Mouse (Mus musculus): ENCODE results near the gene Plxnb1. TPM values are rescaled to one million over a fixed set of nuclear protein-coding genes. Genes with fewer than 3 reads are reported as not detected.

The Plxnb1 gene
- polyA plus RNA-seq, 1 experiment from 2014 or later, result 8.4 TPM

- Histone ChIP-seq H3K4me3 (replicated peaks; ENCODE audit: low read depth, low read length) (no peak overlapping the region), H3K27ac (no peak overlapping the region), H3K4me1 (replicated peaks; ENCODE audit: insufficient read depth, low read length) (no peaks in the 10 kb centered on the region), H3K27me3 (ENCODE audit: insufficient read depth, low read length) (no peaks in the 10 kb centered on the region), H3K9ac (ENCODE audit: low read depth, low read length) (no peak overlapping the region), H3K4me2 (ENCODE audit: low read length) (no peak overlapping the region), H3K36me3 (ENCODE audit: insufficient read depth, low read length) (peaks cover 79% of the 10 kb centered on the region), H3K9me3 (replicated peaks; ENCODE audit: low read length) (no peaks in the 10 kb centered on the region)
- 90% methylated on average over 8 of the region's 8 CpGs for WGBS
- no peak for TF ChIP-seq CTCF (IDR thresholded peaks at IDR 0.05; ENCODE audit: low read depth)
- no peak for DNase-seq (ENCODE audit: low spot score)
- no peak for ATAC-seq (replicated peaks; ENCODE audit: low FRiP score, low read depth)
Observed at GRCm38 (mm10) chr9:109113331-109113730, 18.1 kb downstream of the Plxnb1 start.

- Histone ChIP-seq H3K27ac (no peak overlapping the region), H3K9me3 (replicated peaks; ENCODE audit: low read length) (no peaks in the 10 kb centered on the region), H3K4me2 (ENCODE audit: low read length) (no peak overlapping the region), H3K9ac (ENCODE audit: low read depth, low read length) (no peak overlapping the region), H3K36me3 (ENCODE audit: insufficient read depth, low read length) (peaks cover 79% of the 10 kb centered on the region), H3K4me3 (replicated peaks; ENCODE audit: low read depth, low read length) (no peak overlapping the region), H3K27me3 (ENCODE audit: insufficient read depth, low read length) (no peaks in the 10 kb centered on the region), H3K4me1 (replicated peaks; ENCODE audit: insufficient read depth, low read length) (no peaks in the 10 kb centered on the region)
- ATAC-seq (replicated peaks; ENCODE audit: low FRiP score, low read depth) (no peak), DNase-seq (ENCODE audit: low spot score) (no peak)
- TF ChIP-seq CTCF (IDR thresholded peaks at IDR 0.05; ENCODE audit: low read depth), result no peak
- WGBS, result 97% methylated on average over 11 of the region's 11 CpGs
Observed at GRCm38 (mm10) chr9:109114276-109114675, 19.1 kb downstream of the Plxnb1 start.

GRCm38 (mm10) chr9:109114871-109115270, 19.7 kb downstream of the Plxnb1 start:
- Histone ChIP-seq H3K9ac (ENCODE audit: low read depth, low read length) (no peak overlapping the region), H3K27ac (no peak overlapping the region), H3K4me2 (ENCODE audit: low read length) (no peak overlapping the region), H3K27me3 (ENCODE audit: insufficient read depth, low read length) (no peaks in the 10 kb centered on the region), H3K9me3 (replicated peaks; ENCODE audit: low read length) (no peaks in the 10 kb centered on the region), H3K4me3 (replicated peaks; ENCODE audit: low read depth, low read length) (no peak overlapping the region), H3K36me3 (ENCODE audit: insufficient read depth, low read length) (peaks cover 78% of the 10 kb centered on the region), H3K4me1 (replicated peaks; ENCODE audit: insufficient read depth, low read length) (no peaks in the 10 kb centered on the region)
- no peak for TF ChIP-seq CTCF (IDR thresholded peaks at IDR 0.05; ENCODE audit: low read depth)
- ATAC-seq (replicated peaks; ENCODE audit: low FRiP score, low read depth) (no peak), DNase-seq (ENCODE audit: low spot score) (no peak)
- 91% methylated on average over 7 of the region's 7 CpGs for WGBS

GRCm38 (mm10) chr9:109116205-109116604, 21.0 kb downstream of the Plxnb1 start:
- 93% methylated on average over 10 of the region's 10 CpGs for WGBS
- Histone ChIP-seq H3K36me3 (ENCODE audit: insufficient read depth, low read length) (peaks cover 66% of the 10 kb centered on the region), H3K9ac (ENCODE audit: low read depth, low read length) (no peak overlapping the region), H3K4me3 (replicated peaks; ENCODE audit: low read depth, low read length) (no peak overlapping the region), H3K27ac (no peak overlapping the region), H3K4me1 (replicated peaks; ENCODE audit: insufficient read depth, low read length) (no peaks in the 10 kb centered on the region), H3K27me3 (ENCODE audit: insufficient read depth, low read length) (no peaks in the 10 kb centered on the region), H3K4me2 (ENCODE audit: low read length) (no peak overlapping the region), H3K9me3 (replicated peaks; ENCODE audit: low read length) (no peaks in the 10 kb centered on the region)
- no peak for TF ChIP-seq CTCF (IDR thresholded peaks at IDR 0.05; ENCODE audit: low read depth)
- DNase-seq (ENCODE audit: low spot score) (no peak), ATAC-seq (replicated peaks; ENCODE audit: low FRiP score, low read depth) (no peak)

- ATAC-seq (replicated peaks; ENCODE audit: low FRiP score, low read depth) (no peak), DNase-seq (ENCODE audit: low spot score) (no peak)
- 74% methylated on average over 4 of the region's 4 CpGs for WGBS
- Histone ChIP-seq H3K27ac (no peak overlapping the region), H3K4me2 (ENCODE audit: low read length) (no peak overlapping the region), H3K4me1 (replicated peaks; ENCODE audit: insufficient read depth, low read length) (no peaks in the 10 kb centered on the region), H3K27me3 (ENCODE audit: insufficient read depth, low read length) (no peaks in the 10 kb centered on the region), H3K9ac (ENCODE audit: low read depth, low read length) (no peak overlapping the region), H3K9me3 (replicated peaks; ENCODE audit: low read length) (no peaks in the 10 kb centered on the region), H3K4me3 (replicated peaks; ENCODE audit: low read depth, low read length) (no peak overlapping the region), H3K36me3 (ENCODE audit: insufficient read depth, low read length) (peaks cover 48% of the 10 kb centered on the region)
- no peak for TF ChIP-seq CTCF (IDR thresholded peaks at IDR 0.05; ENCODE audit: low read depth)
Observed at GRCm38 (mm10) chr9:109118106-109118505, 22.9 kb downstream of the Plxnb1 start.

GRCm38 (mm10) chr9:109119571-109119970, 24.4 kb downstream of the Plxnb1 start:
- H3K4me3 ChIP-seq (replicated peaks; ENCODE audit: low read depth, low read length), result no peak overlapping the region
- no peaks in the 10 kb centered on the region for H3K9me3 ChIP-seq (replicated peaks; ENCODE audit: low read length)
- no peak for DNase-seq (ENCODE audit: low spot score)

GRCm38 (mm10) chr9:109120956-109121355, 25.8 kb downstream of the Plxnb1 start:
- H3K27me3 ChIP-seq (ENCODE audit: insufficient read depth, low read length), result no peaks in the 10 kb centered on the region
- no peaks in the 10 kb centered on the region for H3K4me1 ChIP-seq (replicated peaks; ENCODE audit: insufficient read depth, low read length)
- H3K4me2 ChIP-seq (ENCODE audit: low read length), result no peak overlapping the region
- peaks cover 20% of the 10 kb centered on the region; the same call in 1 of the 2 replicates for H3K36me3 ChIP-seq (ENCODE audit: insufficient read depth, low read length)
- H3K9ac ChIP-seq (ENCODE audit: low read depth, low read length), result no peak overlapping the region
- TF ChIP-seq CTCF (IDR thresholded peaks at IDR 0.05; ENCODE audit: low read depth), result no peak
- 87% methylated on average over 6 of the region's 6 CpGs for WGBS
- no peak overlapping the region for H3K27ac ChIP-seq
- no peak for DNase-seq (ENCODE audit: low spot score)
- H3K4me3 ChIP-seq (replicated peaks; ENCODE audit: low read depth, low read length), result no peak overlapping the region
- no peak for ATAC-seq (replicated peaks; ENCODE audit: low FRiP score, low read depth)
- H3K9me3 ChIP-seq (replicated peaks; ENCODE audit: low read length), result no peaks in the 10 kb centered on the region

More at GRCm38 (mm10) chr9:109119571-109119970, 24.4 kb downstream of the Plxnb1 start:
- H3K9ac ChIP-seq (ENCODE audit: low read depth, low read length), result no peak overlapping the region
- TF ChIP-seq CTCF (IDR thresholded peaks at IDR 0.05; ENCODE audit: low read depth), result no peak
- no peaks in the 10 kb centered on the region for H3K4me1 ChIP-seq (replicated peaks; ENCODE audit: insufficient read depth, low read length)
- no peak overlapping the region for H3K27ac ChIP-seq
- H3K4me2 ChIP-seq (ENCODE audit: low read length), result no peak overlapping the region
- no peak for ATAC-seq (replicated peaks; ENCODE audit: low FRiP score, low read depth)
- no peaks in the 10 kb centered on the region for H3K27me3 ChIP-seq (ENCODE audit: insufficient read depth, low read length)
- H3K36me3 ChIP-seq (ENCODE audit: insufficient read depth, low read length), result peaks cover 34% of the 10 kb centered on the region
- whole genome bisulfite sequencing, result 85% methylated on average over 9 of the region's 9 CpGs

Measured in kidney, postnatal 0 days (tissue).